Mouse (Mus musculus) C2C12 (cell line): ENCODE measurements at regions not wholly inside any gene's neighbourhood (a gene's known extent, or its start where the extent isn't known, plus 50 kb on each side); places are given as distances from the start of the nearest gene placed in this dataset.

Experiments
- CTCF ChIP-seq: IDR thresholded peaks from one replicate; pipeline ENCODE4 v1.5.1; 2011; ENCODE audit not compliant: control insufficient read depth, insufficient read depth, insufficient read length
- FOSL1 ChIP-seq: IDR thresholded peaks from one replicate; pipeline ENCODE4 v1.8.0; 2011; ENCODE audit warnings: mild to moderate bottlenecking, low read length; ENCODE audit not compliant: poor library complexity, insufficient read depth, severe bottlenecking
- MAX ChIP-seq: IDR thresholded peaks from one replicate; pipeline ENCODE4 v1.6.1; 2011; ENCODE audit warnings: mild to moderate bottlenecking, control low read depth
- MYOD1 ChIP-seq: IDR thresholded peaks from one replicate; pipeline ENCODE4 v1.6.1; 2011; ENCODE audit warnings: low read depth; ENCODE audit not compliant: control insufficient read depth, insufficient read length
- MYOG ChIP-seq: IDR thresholded peaks from one replicate; pipeline ENCODE4 v1.6.1; 2011; ENCODE audit not compliant: control insufficient read depth, insufficient read length; ENCODE audit errors: extremely low read depth
- USF1 ChIP-seq: IDR thresholded peaks from one replicate; pipeline ENCODE4 v1.6.1; 2011; ENCODE audit warnings: low read depth, mild to moderate bottlenecking, control low read depth, moderate library complexity

GRCm38 (mm10) chr7:145107575-145108170, 100.2 kb downstream of the 1810010D01Rik start:
- TF ChIP-seq CTCF = no peak
- no peak for TF ChIP-seq MAX
- no peak for TF ChIP-seq USF1
- TF ChIP-seq MYOD1 = no peak
- no peak for TF ChIP-seq MYOG
- peak; percentile 52 for TF ChIP-seq FOSL1
